Mouse (Mus musculus): ENCODE data around the gene Gm12248.

Gene Gm12248

DNA sequence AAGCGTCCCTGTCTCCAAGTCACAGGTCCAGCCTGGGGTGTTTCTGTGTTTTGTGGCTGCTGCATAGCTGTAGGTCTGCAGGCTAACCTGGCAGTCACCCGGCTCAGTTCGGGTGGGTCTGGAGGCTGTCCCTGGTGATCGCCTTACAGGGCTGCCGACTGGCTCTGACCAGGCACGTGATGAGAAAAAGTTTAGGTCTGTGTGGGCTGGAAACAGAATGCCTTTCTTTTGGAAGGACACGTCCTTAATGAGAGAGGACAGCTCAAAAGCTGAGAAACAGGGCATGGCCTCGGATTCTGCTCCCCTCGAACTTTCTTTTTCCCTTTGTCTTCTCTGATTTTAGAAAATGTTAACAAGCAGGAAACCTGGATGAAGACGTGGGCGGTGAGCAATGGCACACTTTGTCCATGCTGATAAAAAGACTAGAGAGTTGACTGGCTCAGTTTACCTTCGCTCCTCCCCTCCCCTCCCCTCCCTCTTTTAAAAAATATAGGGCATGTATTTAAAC, at the start of gene Gm12248:
Gene Gm12248 (minus strand): TSS at position 114 of the 508 bp plus-strand sequence.
- no peak for DNase-seq (ENCODE audit: low spot score in 2 of 2)

DNA sequence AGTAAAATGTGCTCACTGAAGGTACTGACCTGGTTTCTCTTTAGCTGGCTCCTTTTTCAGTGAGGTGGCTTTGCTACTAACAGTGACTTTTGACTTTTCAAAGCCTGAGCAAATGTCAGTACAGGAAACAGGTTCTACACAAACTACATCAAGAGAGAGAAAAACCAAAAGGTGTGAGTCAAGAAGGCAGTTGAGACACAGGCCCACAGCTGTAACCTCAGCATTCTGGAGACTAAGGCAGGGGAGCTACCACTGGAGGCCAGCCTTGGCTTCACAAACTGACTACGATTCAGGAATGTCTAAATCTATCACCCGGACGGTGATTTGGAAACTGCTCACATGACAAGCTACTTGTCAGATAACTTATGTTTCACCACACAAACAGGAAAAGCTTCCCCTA, 46.5 kb upstream of the Gm12248 start:
- DNase-seq (ENCODE audit: low spot score in 2 of 2) = no peak

DNA sequence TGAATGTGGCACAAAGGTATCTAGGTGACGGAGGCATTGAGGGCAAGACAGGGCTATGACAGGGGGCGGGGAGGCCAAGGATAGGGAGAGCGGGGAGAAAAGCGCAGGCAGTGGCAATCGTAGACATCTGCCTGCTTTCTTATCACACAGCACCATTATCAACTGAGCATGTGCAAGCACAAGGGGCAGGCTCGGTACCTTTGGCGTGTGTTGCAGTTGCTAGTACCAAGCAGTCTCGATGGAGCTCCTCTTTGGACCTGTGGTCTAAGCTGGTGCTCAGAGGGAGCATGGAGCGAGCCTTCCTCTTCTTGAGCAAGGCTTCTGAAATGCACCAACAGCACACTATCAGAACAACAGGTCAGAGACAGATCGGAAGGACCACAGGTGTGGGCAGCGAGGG, 45.9 kb upstream of the Gm12248 start:
- DNase-seq (ENCODE audit: low spot score in 2 of 2) = no peak

DNA sequence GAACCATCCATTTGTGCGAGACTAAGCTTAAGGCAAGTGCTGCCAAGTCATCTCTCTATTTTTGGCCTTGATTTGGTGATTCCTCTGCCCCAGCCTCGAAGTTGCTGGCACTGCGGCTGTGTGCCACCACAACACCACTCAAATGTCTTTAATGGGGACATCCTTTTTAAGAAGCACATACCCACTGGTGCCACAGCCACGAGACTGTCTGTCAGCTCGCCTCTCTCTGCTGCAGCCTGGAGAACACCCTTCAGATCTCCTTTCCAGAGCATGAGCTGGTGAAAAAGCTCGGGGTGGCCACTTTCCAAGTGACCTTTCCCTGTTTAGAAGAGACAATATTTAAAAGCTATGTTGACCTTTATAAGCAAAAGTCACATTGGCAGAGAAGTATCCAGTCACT, 43.7 kb upstream of the Gm12248 start:
- DNase-seq (ENCODE audit: low spot score in 2 of 2) = no peak

DNA sequence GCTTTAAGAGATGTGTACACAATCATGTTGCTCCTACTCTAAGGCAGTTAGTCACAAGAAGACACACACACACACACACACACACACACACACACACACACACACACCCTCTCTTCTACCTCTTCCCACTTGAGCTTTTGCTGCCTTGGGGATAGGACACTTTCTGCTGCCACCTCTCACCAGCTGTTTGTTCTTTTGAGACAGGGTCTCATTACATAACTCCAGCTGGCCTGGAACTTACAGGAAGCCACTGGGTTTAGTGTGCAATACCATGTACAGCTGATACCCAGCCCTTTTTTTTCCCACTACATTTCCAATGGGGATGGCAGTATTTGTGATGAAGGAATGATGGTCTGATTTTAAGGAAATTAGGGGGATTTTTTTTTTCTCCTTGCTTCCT, 42.4 kb upstream of the Gm12248 start:
- no peak for DNase-seq (ENCODE audit: low spot score in 2 of 2)

- DNase-seq (ENCODE audit: low spot score in 2 of 2) = no peak
These were observed 41.9 kb upstream of the Gm12248 start for GRCm38 (mm10) chr11:58134869-58135268.

DNA sequence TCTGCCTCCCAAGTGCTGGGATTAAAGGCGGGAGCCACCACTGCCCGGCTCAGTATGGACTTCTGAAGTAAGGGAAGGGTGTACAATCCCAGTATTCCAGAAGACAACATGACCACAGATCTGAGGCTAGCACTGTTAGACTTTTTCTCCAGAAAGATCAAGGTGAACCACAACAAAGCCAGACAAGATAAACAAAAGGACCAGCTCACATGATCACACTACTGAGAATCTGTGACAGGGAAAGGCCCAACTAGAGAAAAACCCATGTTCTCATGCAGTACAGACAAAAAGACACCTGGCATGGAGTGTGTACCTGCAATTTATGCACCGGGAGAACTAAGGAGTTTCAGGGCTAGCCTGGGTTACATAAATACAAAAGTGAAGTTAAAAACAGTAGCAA, 39.1 kb upstream of the Gm12248 start:
- DNase-seq (ENCODE audit: low spot score in 2 of 2) = no peak

- no peak for DNase-seq (ENCODE audit: low spot score in 2 of 2)
These were observed 36.4 kb upstream of the Gm12248 start for GRCm38 (mm10) chr11:58129302-58129843.

GRCm38 (mm10) chr11:58127544-58127943, 34.6 kb upstream of the Gm12248 start:
- DNase-seq (ENCODE audit: low spot score in 2 of 2) = no peak

DNA sequence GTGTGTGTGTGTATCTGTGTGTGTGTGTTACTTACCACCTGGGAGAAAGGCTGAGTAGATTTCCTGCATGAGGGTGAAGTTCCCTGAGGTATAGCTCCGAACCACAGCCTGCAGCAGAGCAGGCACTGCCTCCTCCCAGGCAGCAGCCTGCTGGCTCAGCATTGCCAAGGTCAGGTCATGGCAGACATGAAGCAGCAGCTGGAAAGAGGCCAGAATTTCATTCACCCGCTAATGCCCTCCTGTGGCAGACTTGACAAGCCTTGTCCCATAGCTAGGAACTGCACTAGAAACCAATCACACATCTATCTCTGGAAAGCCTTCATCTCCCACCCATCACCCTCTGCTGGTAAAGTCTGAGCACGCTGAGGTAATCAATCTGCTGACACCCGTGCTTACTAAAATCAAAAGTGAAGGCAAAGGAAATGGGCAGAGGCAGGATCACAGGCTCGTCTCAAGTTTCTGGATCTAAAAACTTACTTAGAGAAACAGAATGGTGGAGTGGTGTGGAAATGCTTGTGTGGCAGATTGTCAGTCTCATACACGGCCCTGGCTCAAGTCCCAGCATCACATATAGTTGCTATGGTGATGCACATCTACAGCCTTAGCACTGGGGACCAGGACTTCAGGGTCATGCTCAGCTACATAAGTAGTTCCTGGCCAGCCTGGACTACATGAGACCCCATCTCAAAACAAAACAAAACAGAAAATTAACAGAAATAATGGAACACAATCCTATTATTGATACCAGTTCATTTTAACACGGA, 33.6 kb upstream of the Gm12248 start:
- no peak for DNase-seq (ENCODE audit: low spot score in 2 of 2)

DNA sequence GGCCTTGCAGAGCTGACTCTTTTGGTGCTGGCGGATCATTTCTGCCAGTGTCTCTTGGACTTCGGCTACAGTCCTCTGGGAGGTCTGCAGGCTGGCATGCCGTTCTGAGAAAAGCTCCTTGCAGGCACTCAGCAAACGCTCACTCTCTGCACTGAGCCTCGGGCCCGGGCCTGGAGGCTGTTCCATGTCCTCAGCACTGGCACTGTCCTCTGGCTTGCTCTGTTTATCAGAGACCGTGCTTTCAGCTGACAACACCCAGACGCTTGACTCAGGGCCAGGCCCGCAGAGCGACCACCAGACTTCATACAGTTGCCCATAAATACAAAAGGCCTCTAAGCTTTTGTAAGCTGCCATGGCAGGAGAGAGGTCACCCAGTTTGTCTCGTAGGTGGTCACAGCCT, 32.1 kb upstream of the Gm12248 start:
- no peak for DNase-seq (ENCODE audit: low spot score in 2 of 2)

- DNase-seq (ENCODE audit: low spot score in 2 of 2) = no peak
These were observed 30.8 kb upstream of the Gm12248 start for GRCm38 (mm10) chr11:58123711-58124110.

DNA sequence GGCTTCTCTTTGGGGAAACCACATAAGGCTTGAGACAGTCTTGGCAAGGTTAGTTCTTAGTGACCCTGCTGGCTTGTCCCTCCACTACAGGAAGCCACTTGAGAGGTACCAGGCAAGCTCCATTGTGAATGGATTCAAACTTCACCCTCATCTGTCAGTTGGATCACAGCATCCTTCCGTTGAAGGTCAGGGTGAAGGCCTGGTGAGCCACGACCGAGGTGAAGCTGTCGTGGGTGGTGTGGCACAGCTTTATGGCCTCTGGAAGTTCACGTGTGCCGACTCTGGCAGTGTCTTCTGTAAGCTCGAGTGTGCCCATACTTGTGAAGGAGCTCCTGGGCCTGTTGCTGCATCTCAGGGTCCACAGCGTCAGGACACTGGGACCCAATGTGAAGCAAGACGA, 28.4 kb upstream of the Gm12248 start:
- DNase-seq (ENCODE audit: low spot score in 2 of 2) = no peak

GRCm38 (mm10) chr11:58120655-58121054, 27.7 kb upstream of the Gm12248 start:
- DNase-seq (ENCODE audit: low spot score in 2 of 2) = no peak

DNA sequence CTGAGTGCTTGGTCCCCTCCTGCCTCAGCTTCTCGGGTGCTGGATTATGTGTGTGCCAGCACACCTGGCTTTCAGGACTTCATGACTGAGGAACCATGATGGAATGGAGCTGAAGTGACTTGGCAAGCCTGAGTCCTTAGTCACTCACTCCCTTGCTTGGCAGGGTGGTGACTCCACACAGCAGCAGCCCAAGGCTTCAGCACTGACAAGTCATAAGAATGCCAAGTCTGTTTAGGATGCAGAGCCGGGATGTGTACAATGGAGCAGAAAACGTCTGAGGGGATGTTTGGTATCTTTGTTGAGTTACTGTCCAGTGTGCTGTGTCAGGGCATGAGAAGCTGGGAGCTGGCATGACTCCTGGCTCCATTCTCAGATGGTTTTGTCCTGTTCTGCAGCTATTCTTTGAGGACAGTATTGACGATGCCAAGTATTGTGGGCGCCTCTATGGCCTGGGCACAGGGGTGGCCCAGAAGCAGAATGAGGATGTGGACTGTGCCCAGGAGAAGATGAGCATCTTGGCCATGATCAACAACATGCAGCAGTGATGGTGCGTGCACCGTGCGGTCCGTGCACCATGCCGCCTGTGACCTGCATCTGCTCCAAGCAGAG, 24.2 kb upstream of the Gm12248 start:
- DNase-seq (ENCODE audit: low spot score in 2 of 2) = no peak

GRCm38 (mm10) chr11:58116560-58116959, 23.6 kb upstream of the Gm12248 start:
- no peak for DNase-seq (ENCODE audit: low spot score in 2 of 2)

DNA sequence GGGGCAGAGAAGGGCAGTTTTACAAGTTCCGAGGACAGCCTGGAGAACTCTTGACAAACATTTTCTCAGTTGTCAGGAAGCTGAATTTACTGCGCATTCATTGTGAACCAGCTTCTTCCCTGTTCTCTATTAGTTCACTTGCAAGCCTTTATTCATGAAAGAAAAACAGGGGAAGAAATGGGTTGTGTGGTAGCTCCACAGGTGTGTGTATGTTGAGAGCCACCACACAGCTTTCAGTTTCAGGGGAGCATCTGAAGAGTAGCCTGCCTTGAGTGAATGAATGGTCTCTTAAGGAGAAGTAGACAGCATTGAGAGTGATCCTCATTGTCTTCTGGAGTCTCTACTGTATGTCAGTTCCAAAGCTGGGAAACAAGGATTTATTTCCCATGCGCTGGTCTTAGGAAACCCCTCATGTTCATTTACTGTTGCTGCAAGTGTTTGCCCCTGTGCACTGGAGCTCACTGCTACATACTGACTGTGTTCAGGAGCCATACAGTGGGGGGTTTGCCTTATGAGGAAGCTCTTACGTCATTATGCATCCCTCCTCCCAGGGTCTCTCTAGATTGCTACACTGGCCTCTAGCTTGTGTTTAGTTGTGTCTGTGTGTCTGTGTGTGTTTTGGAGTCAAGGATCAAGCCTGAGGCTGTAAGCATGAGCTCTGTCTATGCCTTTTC, 14.9 kb upstream of the Gm12248 start:
- DNase-seq (ENCODE audit: low spot score in 2 of 2) = no peak

GRCm38 (mm10) chr11:58107009-58107408, 14.1 kb upstream of the Gm12248 start:
- DNase-seq (ENCODE audit: low spot score in 2 of 2) = no peak

DNA sequence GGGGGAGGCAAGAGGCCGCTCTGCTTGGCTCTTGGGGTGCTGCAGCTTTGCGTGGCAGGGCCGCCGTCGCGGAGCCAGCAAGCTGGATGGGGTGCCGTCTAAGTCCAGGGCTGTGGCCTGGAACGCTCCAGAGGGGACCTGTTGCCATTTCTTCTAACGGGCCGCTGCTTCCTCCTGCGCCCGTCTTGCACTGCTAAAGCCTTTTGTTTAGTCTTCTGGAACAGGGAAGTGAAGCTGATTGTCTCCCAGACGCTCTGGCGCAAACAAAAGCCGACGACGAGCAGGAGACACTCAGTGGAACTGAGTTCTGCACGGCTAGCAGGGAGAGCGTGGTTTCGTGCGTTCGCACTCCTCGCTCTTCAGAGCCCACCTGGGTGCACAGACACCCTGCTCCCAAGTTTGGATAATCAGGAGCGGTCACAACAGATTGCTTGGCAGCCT, 11.4 kb upstream of the Gm12248 start:
- peak; percentile 37 to 40 for DNase-seq (ENCODE audit: low spot score in 2 of 2)

DNA sequence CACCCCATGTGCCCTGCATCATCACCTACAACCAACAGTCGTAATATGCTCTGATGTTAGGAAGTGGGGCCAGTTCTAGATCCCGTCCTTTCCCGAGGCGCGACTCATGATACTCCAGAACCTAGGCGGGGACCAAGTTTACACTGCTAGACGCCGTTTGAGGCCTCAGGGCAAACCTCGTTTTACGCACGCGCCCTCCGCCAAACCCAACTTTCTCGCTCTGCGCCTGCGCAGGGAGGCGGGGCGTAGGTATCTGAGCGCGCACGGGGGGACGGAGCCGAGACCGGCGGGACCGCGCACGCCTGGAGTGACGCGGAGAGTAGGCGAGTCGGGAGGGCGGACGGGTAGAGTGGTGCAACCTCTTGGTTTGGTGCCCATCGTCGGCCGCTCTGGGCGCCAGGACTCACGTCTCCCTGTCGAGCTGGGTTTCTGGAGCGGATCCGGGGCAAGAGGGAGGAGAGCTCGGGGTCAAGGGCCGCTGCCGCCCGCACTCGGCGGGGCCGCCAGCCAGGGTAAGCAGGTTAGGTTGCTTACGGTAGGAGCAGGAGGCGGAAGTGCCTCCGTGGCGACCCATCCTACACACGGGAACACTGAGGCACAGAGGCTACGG, 10.9 kb upstream of the Gm12248 start, which contains the start of gene Cnot8:
Gene Cnot8 (plus strand): TSS at position 457 of the 610 bp plus-strand sequence.
- DNase-seq (ENCODE audit: low spot score in 2 of 2) = peak; percentile 98

DNA sequence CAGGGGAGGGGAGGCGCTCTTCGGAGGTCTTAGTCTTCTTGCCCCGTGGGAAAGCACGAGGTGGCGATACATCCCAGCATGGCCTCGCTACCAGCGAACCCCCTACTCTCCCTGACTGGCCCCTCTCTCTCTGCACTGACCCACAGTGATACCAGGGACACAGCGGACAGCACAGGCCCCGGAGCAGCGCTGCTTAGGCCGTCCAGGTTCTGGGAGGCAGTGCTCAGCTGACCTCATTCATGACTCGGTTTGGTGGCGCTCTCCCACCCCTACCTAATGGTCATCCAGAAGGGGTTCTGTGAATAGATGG, 10.4 kb upstream of the Gm12248 start:
- DNase-seq (ENCODE audit: low spot score in 2 of 2) = no peak

Data from frontal cortex, postnatal 14 days (tissue).